Mouse (Mus musculus): ENCODE data around the gene Otub1. TPM values are rescaled to one million over a fixed set of nuclear protein-coding genes. Genes with fewer than 3 reads are reported as not detected.

Otub1 gene
- polyA plus RNA-seq, 1 experiment: 97.6 TPM

DNA sequence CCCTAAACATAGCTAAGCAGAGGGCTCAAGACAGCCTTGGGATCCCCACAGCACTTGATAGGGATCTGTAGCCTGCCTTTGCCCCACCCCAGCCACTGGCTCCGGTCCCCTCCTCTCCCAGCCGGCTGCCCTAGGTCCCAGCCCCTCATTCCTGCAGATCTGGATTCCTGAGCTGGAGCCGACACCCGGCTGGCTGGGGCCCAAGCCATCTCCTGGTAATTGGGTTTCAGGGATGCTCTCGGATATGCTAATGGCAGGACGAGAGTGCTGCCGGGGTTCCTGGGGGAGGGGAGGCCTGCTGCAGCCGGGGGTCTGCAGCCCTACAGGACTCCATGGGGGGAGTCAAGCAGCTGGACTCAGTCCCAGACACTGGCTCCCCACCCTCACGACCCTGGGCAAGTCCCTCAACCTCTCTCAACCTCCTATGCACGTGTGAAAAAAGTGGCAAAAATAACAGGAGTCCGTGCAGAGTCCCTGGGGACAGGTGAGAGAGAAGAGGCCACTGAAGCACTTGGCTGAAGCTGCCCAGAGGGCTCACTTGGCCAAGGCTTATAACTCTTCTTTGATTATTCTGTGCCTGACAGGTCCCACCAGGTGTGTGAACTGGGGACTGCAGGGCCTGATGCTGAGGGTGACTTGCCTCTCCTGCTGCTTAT, 29.9 kb downstream of the Otub1 start:
- no peak for DNase-seq (ENCODE audit: low spot score)

DNA sequence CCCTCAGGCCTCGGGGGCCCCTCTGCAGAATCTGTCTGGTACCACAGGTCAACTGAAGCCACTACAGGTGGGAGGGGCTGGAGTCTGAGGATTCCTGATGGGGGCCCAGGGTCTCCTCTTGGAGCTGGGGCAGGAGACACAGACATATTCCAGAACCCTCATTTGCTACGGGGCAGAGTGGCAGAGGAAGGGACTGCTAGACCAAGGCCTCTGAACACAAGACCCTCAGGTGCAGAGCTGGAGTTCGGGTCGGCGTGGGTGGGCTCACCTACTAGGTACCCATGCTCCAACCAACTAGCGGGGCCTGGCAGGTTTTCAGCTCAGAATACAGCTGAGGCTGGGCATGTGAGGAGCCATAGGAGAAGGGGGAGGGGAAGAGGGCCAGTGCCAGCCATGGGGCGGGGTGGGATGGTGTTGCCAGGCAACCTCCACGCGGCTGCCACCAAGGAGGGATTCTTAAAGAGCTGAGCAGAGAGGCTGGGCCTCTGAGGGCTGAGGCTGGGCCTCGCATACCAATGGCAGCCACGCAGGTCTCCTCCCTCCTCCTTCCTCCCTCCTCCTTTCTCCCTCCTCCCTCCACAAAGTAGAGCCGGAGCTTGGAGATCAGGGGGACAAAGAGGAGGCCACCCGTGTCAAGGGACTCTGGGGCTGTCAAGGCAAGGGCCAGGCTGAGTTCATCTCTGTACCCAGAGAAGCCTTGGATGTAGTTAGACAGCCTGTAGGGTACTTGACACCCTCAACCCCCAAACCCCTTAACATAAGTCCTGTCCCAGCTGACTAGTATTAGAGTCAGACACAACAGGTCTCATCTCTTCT, 33.9 kb downstream of the Otub1 start:
- DNase-seq (ENCODE audit: low spot score): no peak

DNA sequence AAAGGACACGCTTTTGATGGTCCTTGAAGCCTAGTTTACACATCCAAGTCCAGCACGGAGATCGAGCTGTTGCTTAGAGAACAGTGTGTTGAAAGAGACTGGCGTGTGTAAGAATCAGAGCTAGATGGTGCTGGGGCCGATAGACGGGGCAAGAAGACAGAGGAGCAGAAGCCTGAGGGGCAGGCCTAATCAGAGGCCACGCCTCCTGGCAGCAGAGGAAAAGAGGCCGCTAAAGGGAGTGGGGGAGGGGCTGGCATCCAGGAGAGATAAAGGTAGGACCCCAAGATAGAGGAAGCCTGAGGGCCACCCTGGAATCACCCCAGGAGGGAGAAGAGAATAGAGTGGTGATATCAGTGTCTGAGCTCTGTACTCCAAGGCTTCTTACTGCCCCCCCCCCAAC, 34.7 kb downstream of the Otub1 start:
- no peak for DNase-seq (ENCODE audit: low spot score)

DNA sequence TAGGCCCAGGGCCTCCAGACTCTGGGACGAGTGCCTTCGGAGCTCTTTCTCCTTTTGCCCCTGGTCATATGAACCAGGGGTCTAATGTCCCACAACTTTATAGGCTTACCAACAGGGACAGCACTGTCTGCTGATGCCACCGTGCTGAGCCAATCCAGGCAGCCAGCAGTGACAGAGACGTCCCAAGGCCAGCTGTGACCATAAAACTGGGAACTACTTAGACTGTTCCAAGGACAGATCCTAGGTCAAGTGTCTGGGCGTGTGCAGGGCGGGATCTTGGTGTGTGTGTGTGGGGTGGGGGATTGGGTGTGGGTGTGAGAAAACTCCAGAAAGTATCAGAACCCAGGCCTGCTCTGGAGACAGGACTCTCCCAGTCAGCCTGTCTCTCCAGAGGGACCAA, 35.2 kb downstream of the Otub1 start:
- DNase-seq (ENCODE audit: low spot score): no peak

DNA sequence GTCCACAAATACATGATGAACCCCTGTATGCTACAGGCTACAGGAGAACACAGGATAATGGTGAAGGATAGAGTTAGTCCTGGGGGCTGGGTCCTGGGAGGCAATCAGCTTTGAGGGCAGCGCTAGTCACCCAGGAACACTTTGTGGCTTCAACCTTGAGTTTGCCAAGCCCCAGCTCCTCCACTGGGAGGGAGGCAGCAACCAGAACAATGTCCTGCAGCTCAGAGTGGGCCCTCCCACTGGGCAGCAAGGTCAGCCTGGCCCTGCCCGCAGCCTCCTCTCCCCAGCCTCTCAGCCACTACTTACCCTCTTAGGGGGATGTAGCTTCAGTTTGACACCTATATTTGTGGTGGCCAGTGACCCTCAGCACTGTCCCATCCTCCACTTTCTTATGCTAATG, 37.7 kb downstream of the Otub1 start:
- DNase-seq (ENCODE audit: low spot score): no peak

DNA sequence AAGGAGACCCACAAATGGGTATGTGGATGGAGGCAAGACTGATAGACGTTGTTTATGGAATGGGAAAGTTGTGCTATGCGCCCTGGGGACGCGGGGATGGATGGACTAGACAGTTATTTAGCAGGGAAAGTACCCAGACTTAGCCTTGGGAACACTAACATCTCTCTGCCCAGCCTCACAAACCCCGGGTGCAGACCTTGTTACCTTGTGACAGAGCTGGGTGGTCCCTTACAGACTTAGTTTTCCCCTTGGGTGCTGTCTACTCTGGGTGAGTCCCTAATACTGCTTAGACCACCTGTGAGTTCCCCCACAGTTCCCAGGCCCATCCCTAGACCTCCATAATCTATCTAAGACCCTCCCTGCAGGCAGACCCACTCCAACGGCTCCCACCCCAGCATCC, 39.3 kb downstream of the Otub1 start:
- DNase-seq (ENCODE audit: low spot score): no peak

DNA sequence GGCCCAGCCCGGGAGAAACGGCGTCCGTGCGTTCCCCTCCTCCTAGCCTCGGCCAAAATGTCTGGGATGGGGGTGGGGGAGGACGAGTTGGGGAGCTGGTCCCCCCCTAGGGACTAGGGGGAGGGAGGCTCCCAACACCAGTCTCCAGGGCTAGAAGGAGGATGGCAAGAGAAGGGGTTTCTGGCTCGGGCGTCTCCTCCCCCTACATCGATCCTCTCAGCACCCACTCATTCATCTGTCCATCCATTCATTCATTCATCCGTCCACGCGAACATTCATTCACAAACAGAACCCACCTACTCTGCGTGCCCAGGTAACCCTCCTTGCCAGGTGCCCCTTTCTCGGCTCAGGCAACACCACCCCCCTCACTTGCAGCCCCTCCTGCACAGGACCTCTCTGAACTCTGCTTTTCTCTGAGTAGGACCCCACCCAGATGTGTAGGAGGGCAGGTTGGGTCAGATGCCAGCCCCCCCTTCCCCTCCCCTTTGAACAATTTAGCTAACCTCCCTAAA, 39.9 kb downstream of the Otub1 start:
- DNase-seq (ENCODE audit: low spot score): no peak

DNA sequence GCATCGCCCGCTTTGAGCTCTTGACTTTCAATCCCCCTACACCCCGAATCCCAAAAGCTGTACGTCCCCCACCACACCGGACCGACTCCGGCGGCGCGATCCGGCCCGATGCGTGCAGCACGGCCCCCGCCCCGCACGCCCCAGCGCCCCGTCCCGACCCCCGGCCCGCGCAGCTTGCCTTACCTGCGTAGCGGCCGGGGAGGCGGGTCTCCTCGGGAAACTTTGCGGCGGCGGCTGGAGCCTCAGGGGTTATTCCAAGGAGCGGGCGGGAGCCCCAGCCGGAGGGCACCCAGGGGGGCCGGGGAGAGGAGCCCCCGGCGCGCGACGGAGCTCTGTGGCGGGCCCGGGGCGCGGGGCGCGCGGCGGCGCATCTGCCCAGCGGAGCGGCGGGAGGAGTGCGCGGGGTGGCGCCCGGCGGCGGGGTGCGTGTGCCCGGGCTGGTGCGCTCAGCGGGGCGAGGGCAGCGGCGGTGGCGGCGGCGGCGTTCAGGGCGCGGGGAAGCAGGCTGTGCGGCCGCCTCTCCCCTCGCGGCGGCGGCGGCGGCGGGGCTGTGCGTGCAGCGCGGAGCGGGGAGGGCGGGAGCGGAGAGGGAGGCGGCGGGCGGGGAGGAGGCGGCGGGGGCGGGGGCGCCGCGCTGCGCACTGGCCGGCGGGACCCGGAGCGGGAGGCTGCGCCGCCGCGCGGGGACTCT, 40.5 kb downstream of the Otub1 start:
- DNase-seq (ENCODE audit: low spot score): no peak

DNA sequence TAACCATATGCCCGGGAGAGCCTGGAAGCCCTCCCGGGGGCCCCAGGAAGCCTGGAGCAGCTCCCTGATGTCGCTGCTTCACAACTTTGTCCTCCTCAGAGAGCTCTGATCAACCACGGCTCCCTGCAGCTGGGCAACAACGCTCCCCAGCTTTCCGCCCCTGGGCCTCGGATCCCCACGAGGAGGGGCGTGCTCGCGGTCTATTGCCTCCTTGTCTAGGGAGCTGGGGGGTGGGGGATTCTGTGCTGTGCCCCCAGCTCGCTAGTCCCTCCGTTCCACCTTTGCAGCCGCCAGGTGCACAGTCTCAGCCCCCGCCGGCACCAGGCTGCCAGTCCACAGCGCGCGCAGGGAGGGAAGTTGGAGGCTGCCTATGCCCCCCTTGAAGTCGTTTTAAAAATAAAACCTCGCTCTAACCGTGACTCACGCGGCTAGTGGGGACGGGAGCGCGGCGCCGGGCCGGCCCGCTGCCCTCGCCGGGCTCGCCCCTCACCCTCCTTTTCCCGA, 41.2 kb downstream of the Otub1 start:
- no peak for DNase-seq (ENCODE audit: low spot score)

DNA sequence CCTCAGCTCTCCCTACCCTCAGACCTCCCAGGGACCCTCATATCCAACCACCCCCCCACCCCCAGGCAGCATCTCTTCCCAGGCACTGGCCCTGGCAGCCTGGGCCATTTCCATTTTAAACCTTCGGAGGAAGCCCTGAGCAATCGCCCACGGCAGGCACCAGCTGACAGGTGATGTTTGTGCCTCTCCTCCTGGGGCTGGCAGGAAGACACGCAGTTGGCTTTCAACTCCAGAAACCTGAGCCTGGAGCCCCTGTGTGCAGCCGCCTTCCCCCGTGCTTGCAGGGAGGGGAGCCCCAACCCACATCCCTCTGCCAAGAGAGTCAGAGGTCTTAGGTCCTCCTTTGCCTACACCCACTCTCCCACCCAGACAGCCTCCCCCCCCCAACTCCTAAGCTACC, 41.9 kb downstream of the Otub1 start:
- no peak for DNase-seq (ENCODE audit: low spot score)

DNA sequence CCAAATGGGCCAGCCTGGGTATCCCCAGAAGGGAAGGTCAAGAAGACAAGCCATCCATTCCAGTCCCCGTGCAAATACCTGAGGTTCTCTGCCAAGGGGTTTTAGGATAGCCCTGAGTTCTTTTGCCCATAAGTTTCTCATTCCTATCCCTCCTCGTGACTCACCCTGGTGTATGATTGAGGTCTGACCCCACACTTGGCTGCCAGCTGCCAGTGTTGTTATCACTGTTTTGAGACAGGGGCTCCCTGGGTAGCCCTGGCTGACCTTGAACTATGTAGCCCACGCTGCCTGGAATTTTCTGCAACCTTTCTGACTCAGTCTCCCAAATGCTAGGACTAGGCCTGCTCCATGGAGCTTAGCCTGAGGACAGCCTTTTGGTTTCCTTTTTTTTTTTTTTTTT, 45.1 kb downstream of the Otub1 start:
- no peak for DNase-seq (ENCODE audit: low spot score)

DNA sequence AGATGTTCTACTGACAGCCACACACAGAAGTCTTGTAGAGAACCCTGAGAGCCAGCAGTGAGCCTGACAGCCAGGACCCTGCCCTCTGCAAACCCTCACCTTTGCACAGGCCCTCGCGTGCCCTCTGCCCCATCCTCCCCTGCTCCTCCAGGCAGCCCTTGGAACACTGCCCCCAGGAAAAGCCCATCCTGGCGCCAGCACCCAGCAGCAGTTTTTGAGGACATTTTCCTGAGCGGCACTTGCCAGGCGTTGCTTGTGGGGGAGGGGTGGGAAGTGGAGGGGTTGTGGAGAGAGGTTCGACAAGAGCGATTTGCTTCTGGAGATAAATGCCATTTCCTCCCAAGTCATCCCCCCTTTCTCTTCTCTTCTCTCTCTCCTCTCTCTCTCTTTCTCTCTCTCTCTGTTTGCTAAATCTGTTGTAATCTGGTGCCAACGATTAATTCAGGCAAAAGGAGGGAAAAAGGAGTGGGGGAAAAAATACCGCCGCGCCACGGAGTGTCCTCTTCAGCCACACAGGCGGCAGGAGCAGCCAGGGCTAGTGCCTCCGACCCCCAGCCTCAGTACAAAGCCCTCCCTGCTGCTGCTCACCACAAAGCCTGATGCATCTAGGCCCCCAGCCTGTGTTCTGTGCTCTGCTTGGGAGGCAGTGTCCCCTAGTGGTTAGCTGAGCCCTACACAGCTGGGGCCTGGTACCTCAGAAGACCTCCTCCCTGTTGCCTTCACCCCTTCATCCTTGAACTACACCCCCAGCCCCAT, 45.8 kb downstream of the Otub1 start:
- no peak for DNase-seq (ENCODE audit: low spot score)

DNA sequence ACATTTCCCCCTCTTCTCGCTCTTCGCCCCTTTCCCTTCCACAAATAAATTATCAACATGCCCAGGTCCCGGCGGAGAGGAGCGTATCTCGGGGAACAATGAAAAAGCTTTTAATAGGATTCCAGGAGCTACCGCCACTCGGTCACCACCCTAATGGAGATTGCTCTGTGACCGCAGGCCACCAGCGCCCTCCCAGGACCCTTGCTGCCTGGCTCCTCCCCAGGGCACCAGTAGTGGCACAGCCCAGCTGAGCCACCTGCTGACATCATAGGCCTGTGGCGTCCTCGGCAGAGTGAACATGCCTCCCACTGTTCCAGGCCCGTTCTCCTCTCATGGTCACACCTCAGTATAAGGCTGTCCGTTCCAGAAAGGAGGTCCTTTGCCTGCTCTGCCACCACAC, 48.4 kb downstream of the Otub1 start:
- no peak for DNase-seq (ENCODE audit: low spot score)

DNA sequence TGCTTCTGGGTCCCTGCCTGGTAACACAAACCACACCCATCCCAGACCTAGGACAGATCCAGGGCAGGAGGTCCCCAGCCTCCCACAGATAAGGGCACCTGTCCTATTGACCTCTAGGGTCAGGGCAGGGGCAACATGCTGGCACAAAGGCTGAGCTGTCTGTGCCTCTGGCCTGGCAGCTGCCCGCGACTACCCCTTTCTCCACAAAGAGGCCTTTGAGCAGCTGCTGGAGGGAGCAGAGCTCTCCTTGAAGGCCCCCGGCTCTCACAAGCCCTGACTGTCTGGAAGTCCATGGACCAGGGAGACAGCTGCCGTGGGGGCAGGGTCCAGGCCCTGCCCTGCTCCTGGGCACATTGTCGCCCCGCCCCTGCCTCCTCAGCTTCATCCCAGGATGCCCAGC, 50.9 kb downstream of the Otub1 start:
- DNase-seq (ENCODE audit: low spot score): no peak

DNA sequence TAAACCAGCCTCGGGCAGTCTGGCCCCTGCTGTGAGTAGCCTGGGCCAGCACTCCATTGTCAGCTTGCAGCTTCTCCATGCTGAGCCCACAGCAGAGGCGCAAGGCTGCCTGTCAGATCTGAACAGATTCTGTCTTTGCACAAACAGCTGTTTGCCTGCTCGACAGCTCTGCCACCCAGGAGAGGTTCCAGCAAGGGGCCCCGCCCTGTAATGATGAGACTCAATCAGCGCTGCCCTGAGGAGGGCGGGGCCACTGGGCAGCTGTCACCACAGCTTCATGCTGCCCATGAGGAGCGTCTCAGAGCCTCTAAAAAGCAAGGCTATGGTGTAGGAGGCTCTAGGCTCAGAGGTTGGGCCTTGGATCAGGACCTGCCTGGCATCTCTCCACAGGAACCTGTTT, 52.9 kb downstream of the Otub1 start:
- DNase-seq (ENCODE audit: low spot score): no peak

DNA sequence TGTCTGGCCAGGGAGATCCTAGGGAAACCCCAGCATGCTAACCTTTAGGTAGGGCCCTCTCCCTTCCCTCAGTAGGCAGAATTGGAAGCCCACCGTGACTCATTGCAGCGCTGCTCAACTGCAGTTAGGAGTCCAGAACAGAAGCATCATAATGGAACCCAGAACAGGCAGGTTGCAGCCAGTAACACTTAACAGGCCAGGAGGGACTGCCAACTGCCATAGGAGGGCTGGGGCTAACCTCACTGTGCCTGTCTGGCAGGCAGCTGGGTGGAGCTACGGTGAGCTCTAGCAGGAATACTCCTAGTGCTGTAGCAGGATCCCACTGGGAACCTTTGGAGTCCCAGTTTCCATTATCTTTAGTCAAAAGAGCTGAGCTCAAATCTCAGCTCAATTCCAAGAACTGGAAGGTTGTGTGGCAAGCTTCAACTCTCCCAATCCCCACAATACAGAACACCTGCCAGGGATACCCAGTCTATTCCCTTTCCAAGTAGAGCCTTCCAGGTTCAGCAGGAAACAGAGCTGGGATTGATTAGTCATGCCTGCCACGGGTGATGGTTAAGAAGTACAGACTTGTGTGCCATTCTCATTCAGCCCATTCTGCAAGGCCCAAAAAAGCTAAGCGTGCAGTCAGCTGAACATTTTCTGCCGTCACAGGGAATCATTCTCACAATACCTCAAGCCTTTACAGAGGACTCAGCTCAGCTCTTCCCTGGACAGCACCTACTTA, 54.0 kb downstream of the Otub1 start:
- DNase-seq (ENCODE audit: low spot score): no peak

DNA sequence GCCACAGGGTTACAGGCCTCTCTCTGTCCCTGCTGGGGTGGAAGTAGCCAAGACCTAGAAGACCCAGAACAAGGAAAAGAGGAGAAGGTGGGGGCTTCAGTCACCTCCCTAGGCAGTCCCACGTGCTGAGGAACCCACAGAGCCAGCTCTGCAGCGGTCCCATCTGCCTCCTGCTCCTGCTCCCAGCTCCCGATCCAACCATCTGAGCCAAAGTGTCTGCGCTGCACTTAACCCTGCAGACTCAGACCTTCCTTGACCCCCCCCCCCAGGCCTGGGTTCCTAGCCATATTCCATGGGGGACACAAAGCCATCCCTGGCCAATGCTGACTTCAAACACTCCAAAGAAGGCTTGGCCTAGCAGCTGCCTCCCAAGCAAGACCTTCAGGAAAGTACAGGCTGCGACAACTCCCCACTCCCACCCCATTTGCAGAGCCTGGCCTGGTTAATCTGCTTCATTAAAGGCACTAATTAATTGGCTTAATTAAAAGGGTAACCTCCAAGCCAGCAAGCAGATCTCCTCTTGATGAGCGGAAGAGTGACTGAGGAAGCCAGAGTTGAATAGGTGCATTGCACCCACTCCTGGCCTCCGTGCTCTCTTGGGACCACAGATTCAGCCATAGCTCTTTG, 54.7 kb downstream of the Otub1 start:
- no peak for DNase-seq (ENCODE audit: low spot score)

DNA sequence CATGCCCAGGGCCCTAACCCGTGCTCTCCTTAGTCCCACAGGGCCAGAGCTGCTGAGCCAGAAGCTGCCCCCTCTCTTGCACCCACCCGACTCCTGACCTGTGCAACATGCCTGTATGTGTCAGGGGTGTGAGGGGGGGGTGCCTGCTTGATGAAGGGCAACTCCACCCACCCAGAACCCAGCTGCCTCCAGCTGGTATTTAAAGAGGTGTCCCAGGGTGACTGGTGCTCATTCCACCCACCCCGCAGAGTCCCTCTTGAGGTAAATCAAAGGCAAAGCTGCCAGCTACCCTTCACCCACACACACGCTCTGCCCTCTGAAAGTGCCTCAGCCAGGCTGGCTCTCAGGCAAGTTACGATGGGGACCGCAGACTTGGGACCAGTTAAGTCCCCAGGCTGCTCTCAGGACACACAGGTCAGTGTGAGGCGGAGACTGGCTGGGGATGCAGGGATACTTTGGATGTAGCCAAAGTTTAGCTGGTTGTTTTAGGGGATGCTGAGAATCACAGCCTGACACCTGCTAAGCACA, 56.9 kb downstream of the Otub1 start:
- no peak for DNase-seq (ENCODE audit: low spot score)

DNA sequence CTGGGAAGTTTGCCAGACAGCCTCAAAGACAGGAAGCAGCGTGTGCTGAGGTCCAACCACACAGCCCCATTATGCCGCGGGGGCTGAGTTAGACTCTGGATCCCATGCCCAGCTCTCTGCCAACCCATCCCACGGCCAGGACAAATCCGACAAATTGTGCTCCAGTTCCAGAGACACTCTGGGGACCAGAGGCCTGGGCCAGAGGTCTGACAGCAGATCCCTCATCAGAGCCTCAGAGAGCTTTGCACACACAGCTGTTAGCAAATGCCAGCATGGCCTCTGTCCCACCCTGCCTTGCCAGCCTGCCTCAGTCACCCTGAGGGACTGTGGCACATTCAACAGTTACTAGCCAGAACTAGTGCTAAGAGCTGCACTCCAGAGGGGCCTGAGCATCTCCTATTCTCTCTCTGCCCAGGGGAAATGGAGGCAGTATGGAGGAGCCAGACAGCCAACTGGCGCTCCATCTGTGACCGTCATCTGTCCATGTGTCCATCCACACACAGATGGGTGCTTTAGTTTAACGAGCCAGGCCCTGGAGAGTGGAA, 57.5 kb downstream of the Otub1 start:
- DNase-seq (ENCODE audit: low spot score): no peak

Data from urinary bladder, adult 2 months (tissue).